Mouse (Mus musculus): ENCODE results near the gene Mre11a.
A peak's percentile ranks its signal among the peaks of the same experiment; 100 is the strongest.

Mre11a gene

GRCm38 (mm10) chr9:14784039-14785002 is at the start of gene Mre11a, which contains the start of gene Ankrd49:
TSS of gene Mre11a (plus strand) at chr9:14784654.
TSS of gene Ankrd49 (minus strand) at chr9:14784856.
- peak; percentile 82 for DNase-seq (ENCODE audit: low spot score)

DNA sequence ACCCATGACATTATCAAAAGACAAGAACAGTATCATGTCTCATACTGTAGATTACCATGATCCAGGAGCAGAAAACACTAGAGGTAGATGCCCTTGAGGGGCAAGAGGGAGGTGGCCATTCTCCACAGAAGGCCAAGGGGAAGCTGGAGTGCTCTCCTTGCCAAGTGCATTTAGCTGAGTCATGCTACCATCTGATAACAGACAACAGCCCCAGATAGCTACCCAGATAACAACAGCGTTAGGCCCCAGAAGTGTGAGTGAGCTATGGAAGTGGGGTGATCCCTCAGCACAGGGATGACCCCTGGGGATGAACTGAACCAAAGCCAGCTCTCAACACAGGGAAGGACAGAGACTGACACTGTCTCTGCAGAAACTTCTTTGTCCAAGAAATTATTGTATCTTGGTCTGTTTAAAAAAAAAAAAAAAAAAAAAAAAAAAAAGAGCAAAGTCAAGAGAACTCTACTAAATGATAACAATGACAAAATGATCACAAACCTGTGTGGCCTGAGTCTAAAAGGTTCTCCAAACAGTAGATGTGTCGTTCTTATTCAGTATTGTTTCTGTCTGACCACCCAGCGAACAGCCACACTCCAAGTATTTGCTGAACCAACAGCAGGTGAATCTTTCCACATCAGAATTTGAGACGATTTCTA is 44.8 kb upstream of the Mre11a start:
- no peak for DNase-seq (ENCODE audit: low spot score)

DNA sequence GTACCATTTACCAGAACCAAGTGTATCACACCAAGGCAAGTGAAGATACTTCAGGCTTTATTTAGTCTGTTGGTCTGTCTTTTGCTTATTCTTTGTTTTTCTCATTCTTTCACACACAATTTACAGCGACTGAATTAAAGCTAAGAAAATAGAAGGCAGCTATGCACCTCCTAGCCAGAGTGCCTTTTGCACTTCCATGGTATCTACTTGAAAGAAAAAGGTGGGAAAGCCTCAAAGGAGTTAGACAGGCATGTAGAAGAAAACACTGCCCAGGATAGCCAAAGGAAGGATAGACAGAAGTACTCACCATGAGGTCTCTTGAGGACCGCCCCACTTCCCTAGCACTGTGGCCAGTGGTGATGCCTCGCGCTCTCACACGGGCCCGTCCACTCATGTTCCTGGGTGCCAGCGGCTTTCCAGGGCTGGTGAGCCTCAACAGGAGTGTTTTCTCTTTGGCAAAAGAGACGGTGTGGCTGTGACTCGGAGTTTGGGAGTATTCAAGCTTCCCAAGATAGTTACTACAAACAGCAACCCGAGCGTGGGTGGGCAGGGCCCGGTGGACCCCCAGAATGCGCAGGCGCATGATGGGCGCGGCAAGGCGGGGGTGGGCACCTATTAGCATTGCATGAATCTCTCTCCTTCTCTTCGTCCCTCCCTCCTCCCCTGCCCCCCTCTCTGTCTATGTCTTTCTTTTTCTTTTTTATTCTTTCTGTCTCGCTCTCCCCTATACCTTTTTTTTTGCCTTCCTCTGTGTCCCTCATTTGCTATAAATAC is 44.1 kb upstream of the Mre11a start, which contains the start of gene Piwil4:
Gene Piwil4 (minus strand): TSS at position 583 of the 774 bp plus-strand sequence.
- no peak for DNase-seq (ENCODE audit: low spot score)

DNA sequence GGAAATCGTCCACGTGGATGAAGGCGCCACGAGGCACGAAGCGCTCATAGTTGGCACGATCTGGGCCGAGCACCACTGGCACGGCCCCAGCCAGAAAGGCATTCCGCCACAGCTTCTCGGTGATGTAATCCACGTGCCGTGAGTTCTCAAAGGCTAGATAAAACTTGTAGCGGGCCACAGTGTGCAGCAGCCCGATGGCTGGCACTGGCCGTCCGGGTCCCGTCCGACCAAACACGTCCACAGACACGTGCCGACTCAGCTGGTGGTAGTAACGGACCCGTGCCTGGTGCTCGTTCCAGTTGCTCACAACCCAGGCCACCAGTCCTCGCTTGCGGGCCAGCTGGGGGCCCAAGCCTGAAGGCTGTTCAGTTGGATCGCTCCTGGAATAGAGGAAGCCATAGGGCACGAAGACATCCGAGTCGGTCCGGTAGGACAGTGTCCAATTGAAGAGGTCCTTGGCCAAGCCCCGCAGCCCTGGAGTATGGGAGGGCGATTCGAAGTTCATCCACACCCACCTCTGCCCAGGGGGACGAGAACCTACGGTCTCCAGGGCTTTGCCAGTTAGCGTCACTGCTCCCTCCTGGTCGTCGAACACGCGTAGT is 33.5 kb upstream of the Mre11a start:
- no peak for DNase-seq (ENCODE audit: low spot score)

- peak; percentile 15 for DNase-seq (ENCODE audit: low spot score)
Observed at GRCm38 (mm10) chr9:14751503-14752000, 32.9 kb upstream of the Mre11a start.

GRCm38 (mm10) chr9:14752001-14752522 is 32.4 kb upstream of the Mre11a start, which contains the start of gene Fut4:
TSS of gene Fut4 (minus strand) at chr9:14752393.
- peak; percentile 33 for DNase-seq (ENCODE audit: low spot score)

- no peak for DNase-seq (ENCODE audit: low spot score)
Observed at GRCm38 (mm10) chr9:14753947-14754346, 30.5 kb upstream of the Mre11a start.

DNA sequence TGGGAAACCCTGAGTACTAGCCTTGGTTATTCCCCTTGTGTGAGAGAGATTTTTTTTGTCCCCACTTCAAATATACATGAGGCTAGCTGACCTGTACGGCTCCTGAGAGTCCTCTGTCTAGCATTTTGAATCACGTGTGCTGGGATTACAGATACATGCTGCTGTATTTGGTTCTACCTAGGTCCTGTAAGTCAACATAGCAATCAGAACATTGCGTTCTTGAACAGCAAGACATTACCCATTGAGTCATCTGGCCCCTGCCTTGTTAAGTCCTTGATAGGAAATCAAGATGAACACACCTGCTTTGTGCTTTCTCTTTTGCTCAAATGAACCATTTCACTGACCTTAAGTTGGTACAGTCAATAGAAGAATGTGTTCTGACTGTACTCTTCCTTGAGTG is 30.0 kb upstream of the Mre11a start:
- DNase-seq (ENCODE audit: low spot score): no peak

GRCm38 (mm10) chr9:14758590-14758989 is 25.9 kb upstream of the Mre11a start:
- DNase-seq (ENCODE audit: low spot score): no peak

DNA sequence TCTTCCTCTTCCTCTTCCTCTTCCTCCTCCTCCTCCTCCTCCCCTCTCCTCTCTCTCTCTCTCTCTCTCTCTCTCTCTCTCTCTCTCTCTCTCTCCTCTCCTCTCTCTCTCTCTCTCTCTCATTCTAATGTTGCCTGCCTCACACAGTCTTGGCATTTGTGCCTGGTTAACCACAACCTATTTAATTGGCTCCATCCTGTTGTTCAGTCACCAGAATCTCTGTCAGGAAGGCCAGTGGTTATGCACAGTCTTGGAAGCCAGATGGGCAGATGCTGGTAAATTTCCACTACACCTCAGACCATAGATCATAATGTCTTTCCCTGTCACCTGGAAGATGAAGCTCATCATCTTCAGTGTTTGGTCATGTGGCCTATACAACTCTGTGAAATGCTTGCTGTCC is 25.2 kb upstream of the Mre11a start:
- DNase-seq (ENCODE audit: low spot score): no peak

DNA sequence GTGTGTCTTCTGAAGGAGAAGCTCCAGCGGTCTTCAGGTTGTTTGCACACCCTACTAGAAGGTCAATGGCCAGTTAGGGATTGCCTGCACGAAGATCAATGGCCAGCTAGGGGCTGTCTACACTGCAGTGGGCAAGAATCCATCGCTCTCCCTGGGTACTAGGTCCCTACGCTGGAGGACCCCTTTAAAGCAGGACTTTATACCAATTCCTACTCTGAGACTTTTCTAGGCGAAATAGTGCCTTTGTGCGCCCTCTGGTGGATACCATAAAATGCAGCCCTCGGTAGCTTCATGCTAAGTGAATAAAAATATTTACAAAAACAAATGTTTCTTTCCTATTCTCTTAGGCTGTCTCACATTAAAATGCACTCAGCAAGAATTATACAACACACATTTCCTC is 19.7 kb upstream of the Mre11a start:
- DNase-seq (ENCODE audit: low spot score): no peak

DNA sequence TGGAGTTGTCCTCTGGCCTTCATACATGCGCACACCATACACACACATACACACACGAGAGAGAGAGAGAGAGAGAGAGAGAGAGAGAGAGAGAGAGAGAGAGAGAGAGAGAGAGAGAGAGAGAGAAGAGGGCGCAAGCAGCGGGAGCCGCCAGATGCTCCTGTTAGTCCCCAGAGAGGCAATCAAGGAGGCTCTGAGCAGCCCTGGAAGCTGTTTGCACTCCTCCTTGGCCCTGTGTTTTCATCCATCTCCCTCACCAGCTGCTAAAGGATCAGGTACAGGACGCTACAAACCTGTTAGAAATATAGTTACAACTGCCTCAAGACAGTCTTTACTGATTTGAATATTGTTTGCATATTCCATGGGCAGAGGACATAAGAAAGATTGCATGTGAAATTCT is 14.6 kb upstream of the Mre11a start:
- no peak for DNase-seq (ENCODE audit: low spot score)

DNA sequence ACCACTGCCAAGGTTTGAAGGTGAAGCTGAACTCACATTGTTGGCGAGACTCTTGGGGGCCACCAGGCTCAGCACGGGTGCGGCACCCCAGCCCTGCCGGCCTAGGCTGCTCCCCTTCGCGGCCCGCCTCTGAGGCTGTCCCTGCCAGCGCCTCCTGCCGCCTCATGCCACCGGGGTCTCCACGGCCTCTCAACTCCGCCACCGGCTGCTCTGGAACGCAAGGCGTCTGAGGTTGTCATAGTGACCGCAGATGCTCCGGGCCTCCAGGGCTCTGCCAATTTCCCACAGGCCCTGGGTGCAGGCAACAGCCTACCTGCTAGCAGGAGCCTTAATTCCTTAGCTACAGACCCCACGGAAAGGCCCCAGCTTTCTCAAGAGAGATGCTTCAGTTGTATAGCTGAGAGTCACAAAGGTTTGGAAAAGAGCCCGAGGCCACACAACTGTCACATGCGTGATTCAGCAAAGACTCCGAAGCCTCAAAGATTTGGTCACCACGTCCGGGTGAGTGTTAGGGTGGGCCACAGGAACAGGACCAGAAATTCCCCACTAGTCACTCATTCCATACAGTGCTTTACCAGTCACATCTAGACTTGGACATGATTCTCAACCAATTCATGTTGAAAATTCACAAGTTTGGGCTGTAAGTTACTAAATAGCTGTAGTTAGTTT is 13.5 kb upstream of the Mre11a start, which contains the start of gene 1700012B09Rik:
Gene 1700012B09Rik (minus strand): TSS at position 228 of the 669 bp plus-strand sequence.
- no peak for DNase-seq (ENCODE audit: low spot score)

DNA sequence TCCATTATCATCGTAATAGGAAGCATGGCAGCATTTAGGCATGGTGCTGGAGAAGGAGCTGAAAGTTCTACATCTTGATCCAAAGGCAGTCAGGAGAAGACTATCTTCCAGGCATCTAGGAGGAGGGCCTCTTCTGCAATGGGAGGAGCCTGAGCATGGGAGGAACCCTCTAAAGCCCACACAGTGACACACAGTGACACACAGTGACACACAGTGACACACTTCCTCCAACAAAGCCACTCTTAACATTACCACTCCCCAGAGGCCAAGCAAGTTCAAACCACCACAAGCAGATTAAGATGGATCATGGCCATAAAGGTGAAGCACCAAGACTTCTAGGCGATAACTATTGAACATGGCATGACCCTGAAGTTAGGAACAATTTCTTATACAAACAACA is 12.4 kb upstream of the Mre11a start:
- no peak for DNase-seq (ENCODE audit: low spot score)

GRCm38 (mm10) chr9:14773813-14774212 is 10.6 kb upstream of the Mre11a start:
- DNase-seq (ENCODE audit: low spot score): no peak

DNA sequence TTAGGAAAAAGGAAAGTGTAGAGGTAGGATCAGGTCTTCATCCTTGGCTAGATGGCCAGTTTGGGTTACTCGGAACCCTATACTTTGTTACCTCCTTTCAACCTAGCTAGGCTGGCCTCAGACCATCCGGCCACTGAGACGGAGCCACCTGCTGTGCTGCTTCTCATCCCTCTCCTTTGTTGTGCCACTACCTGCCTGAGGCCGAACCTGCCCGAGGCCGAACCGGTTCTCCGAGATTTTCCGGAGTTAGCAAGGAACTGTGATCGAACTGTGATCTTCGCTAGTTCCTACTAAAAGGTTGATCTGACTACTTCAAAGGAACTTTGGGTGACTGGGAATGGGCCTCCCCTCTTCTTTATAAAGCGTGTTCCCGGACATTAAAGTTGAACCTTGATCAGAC is 6.1 kb upstream of the Mre11a start:
- no peak for DNase-seq (ENCODE audit: low spot score)

DNA sequence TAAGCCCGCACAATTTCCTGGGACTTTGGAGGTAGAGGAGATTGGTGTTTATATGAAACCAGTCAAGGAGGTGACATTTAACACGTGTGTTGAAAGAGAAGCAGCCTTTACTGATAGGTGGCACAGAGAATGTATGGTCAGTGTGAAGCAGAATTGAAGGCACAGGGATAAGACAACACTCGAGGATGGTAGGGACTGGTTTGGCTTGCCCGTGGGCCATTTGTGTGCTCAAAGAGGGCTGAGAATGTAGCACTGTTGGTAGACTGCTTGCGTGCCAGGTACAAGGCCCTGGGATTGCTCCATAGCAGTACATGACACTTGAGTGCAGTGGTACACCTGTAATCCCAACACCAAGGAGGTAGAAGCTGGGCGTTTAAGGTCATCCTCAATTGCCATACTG is 2.9 kb downstream of the Mre11a start:
- DNase-seq (ENCODE audit: low spot score): no peak

GRCm38 (mm10) chr9:14805714-14806113 is 21.3 kb downstream of the Mre11a start:
- no peak for DNase-seq (ENCODE audit: low spot score)

DNA sequence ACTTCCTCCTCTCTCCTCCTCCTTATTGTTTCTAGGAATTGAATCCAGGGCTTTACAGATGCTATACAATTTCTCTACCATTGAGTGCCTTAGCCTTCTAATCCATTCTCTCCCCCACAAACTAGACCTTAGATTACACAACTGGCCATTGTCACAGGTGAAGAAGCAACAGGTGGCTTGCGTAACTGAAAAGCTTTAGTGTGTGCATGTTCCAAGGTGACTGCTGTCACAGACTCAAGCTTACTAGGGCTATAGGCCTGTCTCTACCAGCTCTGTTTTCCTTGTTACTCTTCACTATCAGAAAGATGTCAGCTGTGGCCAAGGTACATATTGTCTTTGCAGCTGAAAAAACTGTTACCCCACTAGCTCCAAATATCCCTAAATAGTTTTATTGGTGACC is 22.3 kb downstream of the Mre11a start:
- DNase-seq (ENCODE audit: low spot score): no peak

DNA sequence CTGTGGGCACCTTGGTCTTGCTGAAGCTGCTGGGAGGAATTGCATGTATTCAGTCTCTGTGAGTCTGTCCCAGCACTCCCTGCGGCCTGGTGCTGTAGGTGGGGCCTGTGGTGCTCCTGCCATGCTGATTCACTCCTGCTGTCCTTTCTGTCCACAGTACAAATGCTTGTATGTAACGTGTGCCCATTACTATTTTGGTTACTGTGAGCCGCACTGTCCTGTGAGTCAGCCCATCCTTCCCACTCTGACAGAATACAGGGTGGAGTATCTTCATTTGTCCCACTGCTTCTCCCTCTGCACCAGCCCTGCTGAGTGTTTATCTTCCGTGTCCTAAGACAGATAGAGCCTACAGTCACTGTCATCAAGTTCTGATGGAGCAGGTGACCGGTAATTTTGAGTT is 25.7 kb downstream of the Mre11a start:
- no peak for DNase-seq (ENCODE audit: low spot score)

- DNase-seq (ENCODE audit: low spot score): no peak
Observed at GRCm38 (mm10) chr9:14821396-14821795, 36.9 kb downstream of the Mre11a start.

Data from ovary, postnatal 10 days (tissue).